Mouse (Mus musculus): Measurements from ENCODE around the gene Eif4e3. TPM values are rescaled to one million over a fixed set of nuclear protein-coding genes. Genes with fewer than 3 reads are reported as not detected.

Gene Eif4e3
- polyA plus RNA-seq, 1 experiment from 2014 or later: 4.3 TPM

GRCm38 (mm10) chr6:99644876-99645275 is 21.7 kb downstream of the Eif4e3 start:
- no peaks in the 10 kb centered on the region for H3K36me3 ChIP-seq (replicated peaks; ENCODE audit: insufficient read depth, low read length)
- H3K9ac ChIP-seq (replicated peaks): no peak overlapping the region
- ATAC-seq (no peak), DNase-seq (no peak)
- TF ChIP-seq CTCF (IDR thresholded peaks at IDR 0.05; ENCODE audit: low read depth) (peak; percentile 29; the same call in 1 of the 2 replicates), EP300 (IDR thresholded peaks at IDR 0.05; ENCODE audit: low read depth) (no peak)
- peaks cover 13% of the 10 kb centered on the region; the same call in 1 of the 2 replicates for H3K4me1 ChIP-seq (ENCODE audit: insufficient read depth)
- H3K4me3 ChIP-seq (ENCODE audit: low read depth, low read length): no peak overlapping the region
- H3K27ac ChIP-seq (ENCODE audit: low read depth): no peak overlapping the region
- H3K9me3 ChIP-seq (ENCODE audit: low read length): no peaks in the 10 kb centered on the region
- 70% methylated on average over 5 of the region's 5 CpGs for WGBS (ENCODE audit: insufficient replicate concordance)
- H3K27me3 ChIP-seq (ENCODE audit: insufficient read depth, low read length): no peaks in the 10 kb centered on the region
- no peak overlapping the region for H3K4me2 ChIP-seq (ENCODE audit: low read depth, low read length)

- H3K27me3 ChIP-seq (ENCODE audit: insufficient read depth, low read length): no peaks in the 10 kb centered on the region
- H3K4me1 ChIP-seq (ENCODE audit: insufficient read depth): peaks cover 13% of the 10 kb centered on the region; the same call in 1 of the 2 replicates
- H3K4me2 ChIP-seq (ENCODE audit: low read depth, low read length): no peak overlapping the region
- DNase-seq: no peak
- ATAC-seq: peak; percentile 45; the same call in 1 of the 2 replicates
- no peak overlapping the region for H3K4me3 ChIP-seq (ENCODE audit: low read depth, low read length)
- H3K27ac ChIP-seq (ENCODE audit: low read depth): peak overlapping the region; percentile 70
- no peaks in the 10 kb centered on the region for H3K36me3 ChIP-seq (replicated peaks; ENCODE audit: insufficient read depth, low read length)
- no peaks in the 10 kb centered on the region for H3K9me3 ChIP-seq (ENCODE audit: low read length)
- no peak for TF ChIP-seq CTCF (IDR thresholded peaks at IDR 0.05; ENCODE audit: low read depth)
- no peak for TF ChIP-seq EP300 (IDR thresholded peaks at IDR 0.05; ENCODE audit: low read depth)
- H3K9ac ChIP-seq (replicated peaks): no peak overlapping the region
- WGBS (ENCODE audit: insufficient replicate concordance): 58% methylated on average over 5 of the region's 5 CpGs
Measured at GRCm38 (mm10) chr6:99644386-99644785, 22.2 kb downstream of the Eif4e3 start.

GRCm38 (mm10) chr6:99643439-99644199 is 23.0 kb downstream of the Eif4e3 start:
- H3K27ac ChIP-seq (ENCODE audit: low read depth): peak overlapping the region; percentile 70
- no peaks in the 10 kb centered on the region; the same call in 1 of the 2 replicates for H3K36me3 ChIP-seq (replicated peaks; ENCODE audit: insufficient read depth, low read length)
- TF ChIP-seq EP300 (IDR thresholded peaks at IDR 0.05; ENCODE audit: low read depth) (no peak), CTCF (IDR thresholded peaks at IDR 0.05; ENCODE audit: low read depth) (no peak)
- H3K4me3 ChIP-seq (ENCODE audit: low read depth, low read length): no peak overlapping the region
- H3K4me2 ChIP-seq (ENCODE audit: low read depth, low read length): no peak overlapping the region
- H3K9ac ChIP-seq (replicated peaks): no peak overlapping the region
- ATAC-seq (peak; percentile 53; the same call in 1 of the 2 replicates), DNase-seq (peak; percentile 78)
- H3K4me1 ChIP-seq (ENCODE audit: insufficient read depth): peaks cover 13% of the 10 kb centered on the region; the same call in 1 of the 2 replicates
- H3K27me3 ChIP-seq (ENCODE audit: insufficient read depth, low read length): no peaks in the 10 kb centered on the region
- WGBS (ENCODE audit: insufficient replicate concordance): 51% methylated on average over 10 of the region's 10 CpGs
- H3K9me3 ChIP-seq (ENCODE audit: low read length): no peaks in the 10 kb centered on the region

GRCm38 (mm10) chr6:99637456-99637855 is 29.1 kb downstream of the Eif4e3 start:
- WGBS (ENCODE audit: insufficient replicate concordance): 50% methylated on average over 4 of the region's 4 CpGs
- no peak for ATAC-seq
- Histone ChIP-seq H3K4me3 (ENCODE audit: low read depth, low read length) (no peak overlapping the region), H3K27me3 (ENCODE audit: insufficient read depth, low read length) (no peaks in the 10 kb centered on the region), H3K4me1 (ENCODE audit: insufficient read depth) (peaks cover 9% of the 10 kb centered on the region), H3K9me3 (ENCODE audit: low read length) (no peaks in the 10 kb centered on the region), H3K36me3 (replicated peaks; ENCODE audit: insufficient read depth, low read length) (no peaks in the 10 kb centered on the region; the same call in 1 of the 2 replicates), H3K4me2 (ENCODE audit: low read depth, low read length) (no peak overlapping the region), H3K9ac (replicated peaks) (no peak overlapping the region), H3K27ac (ENCODE audit: low read depth) (no peak overlapping the region)
- TF ChIP-seq CTCF (IDR thresholded peaks at IDR 0.05; ENCODE audit: low read depth) (no peak), EP300 (IDR thresholded peaks at IDR 0.05; ENCODE audit: low read depth) (no peak)
- no peak for DNase-seq

GRCm38 (mm10) chr6:99636801-99637200 is 29.8 kb downstream of the Eif4e3 start:
- Histone ChIP-seq H3K9ac (replicated peaks) (no peak overlapping the region), H3K36me3 (replicated peaks; ENCODE audit: insufficient read depth, low read length) (no peaks in the 10 kb centered on the region; the same call in 1 of the 2 replicates), H3K27ac (ENCODE audit: low read depth) (no peak overlapping the region), H3K4me2 (ENCODE audit: low read depth, low read length) (no peak overlapping the region), H3K4me3 (ENCODE audit: low read depth, low read length) (no peak overlapping the region), H3K4me1 (ENCODE audit: insufficient read depth) (peaks cover 9% of the 10 kb centered on the region), H3K27me3 (ENCODE audit: insufficient read depth, low read length) (no peaks in the 10 kb centered on the region), H3K9me3 (ENCODE audit: low read length) (no peaks in the 10 kb centered on the region)
- DNase-seq (no peak), ATAC-seq (no peak)
- 54% methylated on average over 8 of the region's 8 CpGs for WGBS (ENCODE audit: insufficient replicate concordance)
- no peak for TF ChIP-seq CTCF (IDR thresholded peaks at IDR 0.05; ENCODE audit: low read depth)
- TF ChIP-seq EP300 (IDR thresholded peaks at IDR 0.05; ENCODE audit: low read depth): no peak

- Histone ChIP-seq H3K4me2 (ENCODE audit: low read depth, low read length) (no peak overlapping the region), H3K27me3 (ENCODE audit: insufficient read depth, low read length) (no peaks in the 10 kb centered on the region), H3K9ac (replicated peaks) (no peak overlapping the region), H3K4me1 (ENCODE audit: insufficient read depth) (peaks cover 9% of the 10 kb centered on the region), H3K9me3 (ENCODE audit: low read length) (no peaks in the 10 kb centered on the region), H3K27ac (ENCODE audit: low read depth) (no peak overlapping the region), H3K36me3 (replicated peaks; ENCODE audit: insufficient read depth, low read length) (no peaks in the 10 kb centered on the region; the same call in 1 of the 2 replicates), H3K4me3 (ENCODE audit: low read depth, low read length) (no peak overlapping the region)
- ATAC-seq (no peak), DNase-seq (no peak)
- no peak for TF ChIP-seq EP300 (IDR thresholded peaks at IDR 0.05; ENCODE audit: low read depth)
- TF ChIP-seq CTCF (IDR thresholded peaks at IDR 0.05; ENCODE audit: low read depth): no peak
- 72% methylated on average over 9 of the region's 9 CpGs for WGBS (ENCODE audit: insufficient replicate concordance)
Measured at GRCm38 (mm10) chr6:99636121-99636520, 30.4 kb downstream of the Eif4e3 start.
